Mouse (Mus musculus) cerebellum, adult 2 months (tissue): Measurements from ENCODE around the gene Gngt2.

Experiments
- CTCF ChIP-seq: fragments of 200-500 bp; IDR thresholded peaks from 2 replicates; pipeline ENCODE4 v1.5.1; 2011; ENCODE audit warnings: low read depth, mild to moderate bottlenecking, control low read depth, low read length, moderate library complexity, borderline replicate concordance; ENCODE audit not compliant: insufficient read depth
- POLR2A ChIP-seq: fragments of 200-500 bp; IDR thresholded peaks from 2 replicates; pipeline ENCODE4 v1.6.1; 2011; ENCODE audit warnings: low read length, control low read depth, borderline replicate concordance; ENCODE audit not compliant: insufficient read depth

DNA sequence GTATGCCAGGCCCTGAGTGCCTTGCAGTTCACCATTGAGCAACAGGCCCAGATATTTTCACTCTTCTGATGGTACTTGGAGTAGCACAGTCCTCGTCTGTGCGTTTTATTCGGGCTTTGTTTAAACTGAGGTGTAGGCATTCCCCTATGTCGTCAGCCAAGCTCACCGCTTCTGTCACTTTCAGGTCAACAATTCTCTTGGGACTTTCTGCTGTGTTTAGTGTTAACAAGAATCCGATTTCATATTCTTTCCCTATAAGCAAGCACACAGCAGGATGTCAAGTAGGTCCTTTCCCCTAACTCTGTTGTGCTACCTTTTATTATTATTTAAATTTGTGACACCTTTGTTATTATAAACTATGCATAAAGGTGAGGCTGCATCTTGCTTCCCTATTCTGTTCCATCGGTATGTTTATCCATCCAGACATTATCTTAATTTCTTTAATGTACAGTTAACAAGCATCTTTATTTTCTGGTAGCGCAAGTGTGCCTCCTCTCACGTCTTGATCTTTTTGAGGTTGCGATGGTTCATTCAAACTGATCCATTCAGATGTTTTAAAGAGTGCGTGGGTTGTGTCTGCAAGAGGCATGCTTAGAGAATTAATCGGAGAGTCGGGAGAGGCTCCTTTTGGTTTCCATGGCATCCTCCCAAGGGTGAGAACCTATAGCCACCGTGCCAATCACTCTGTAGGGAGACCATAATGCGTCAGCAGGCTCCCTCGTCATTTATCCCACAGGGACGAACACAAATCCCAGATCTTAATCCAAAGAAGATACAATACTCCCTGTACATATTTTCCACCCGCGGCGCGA is 20.9 kb downstream of the Gngt2 start:
- TF ChIP-seq CTCF (no peak), POLR2A (no peak)
